Mouse (Mus musculus) ES-Bruce4 (cell line): Measurements from ENCODE around the gene Vps18.

Experiments
- CTCF ChIP-seq: IDR thresholded peaks from one replicate; pipeline ENCODE4 v1.8.1; 2011; ENCODE audit warnings: low read depth, low read length
- POLR2A ChIP-seq: IDR thresholded peaks from one replicate; pipeline ENCODE4 v1.8.1; 2011; ENCODE audit warnings: low read length; ENCODE audit not compliant: insufficient read depth

- TF ChIP-seq CTCF (peak; percentile 47), POLR2A (no peak)
Measured at GRCm38 (mm10) chr2:119270643-119271331, 17.8 kb upstream of the Vps18 start, which contains the start of gene Rhov.
